Mouse (Mus musculus): ENCODE results near the gene Cdc42ep4.

DNA sequence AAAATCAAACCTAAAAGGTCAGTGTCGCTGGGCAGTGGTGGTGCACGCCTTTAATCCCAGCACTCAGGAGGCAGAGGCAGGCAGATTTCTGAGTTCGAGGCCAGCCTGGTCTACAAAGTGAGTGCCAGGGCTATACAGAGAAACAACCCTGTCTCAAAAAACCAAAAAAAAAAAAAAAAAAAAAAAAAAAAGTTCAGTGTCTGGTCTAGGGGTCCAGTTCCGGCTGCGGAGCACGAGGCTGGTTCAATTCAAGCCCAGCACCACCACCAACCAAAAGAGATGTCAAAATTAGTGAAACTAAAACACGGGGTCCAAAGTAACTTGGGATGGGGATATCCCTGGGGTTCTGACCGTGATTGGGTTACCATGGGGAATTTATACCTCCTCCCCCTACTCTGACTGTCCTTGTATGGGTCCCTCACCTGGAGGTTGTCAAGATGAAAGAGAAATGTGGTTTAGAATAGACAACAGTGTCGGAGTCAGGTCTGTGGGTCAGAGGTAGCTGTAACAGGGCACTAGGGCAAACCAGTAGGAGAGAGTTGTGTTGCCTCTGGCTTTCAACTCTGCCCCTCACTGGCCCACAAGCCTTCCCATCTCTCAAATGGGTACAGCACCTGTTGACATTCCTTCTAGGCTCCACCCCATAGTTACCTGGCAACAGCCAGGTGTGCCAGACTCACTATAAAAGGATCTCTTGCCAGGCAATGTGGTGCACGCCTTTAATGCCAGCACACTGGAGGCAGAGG lies 1.2 kb upstream of the Cdc42ep4 start:
- TF ChIP-seq POLR2A (IDR thresholded peaks at IDR 0.05; ENCODE audit: insufficient read depth, low read length) (no peak), EP300 (IDR thresholded peaks at IDR 0.05; ENCODE audit: insufficient read depth, low read depth, low read length) (no peak), CTCF (IDR thresholded peaks at IDR 0.05; ENCODE audit: low read depth, low read length) (no peak)

Data from ES-Bruce4 (cell line).